Mouse (Mus musculus) neural tube, embryonic 12.5 days (tissue): ENCODE results near the gene Rasl10a. TPM values are rescaled to one million over a fixed set of nuclear protein-coding genes. Genes with fewer than 3 reads are reported as not detected.

Experiments used
- ATAC-seq: fragments of 200-750 bp; cut with Nextera tagmentation; 2 replicates; pipeline ENCODE4 v1.8.0; 2017; ENCODE audit warnings: low read depth, mild to moderate bottlenecking, moderate TSS enrichment, moderate library complexity; ENCODE audit not compliant: low FRiP score
- H3K27ac ChIP-seq: fragments of 300-500 bp; sonication (generic); 2 replicates; pipeline ENCODE4 v1.5.1; 2016
- H3K27me3 ChIP-seq: fragments of 300-500 bp; sonication (generic); replicated peaks from 2 replicates; pipeline ENCODE4 v1.6.1; 2016; ENCODE audit warnings: mild to moderate bottlenecking
- H3K36me3 ChIP-seq: fragments of 300-500 bp; sonication (generic); 2 replicates; pipeline ENCODE4 v1.6.1; 2016; ENCODE audit warnings: mild to moderate bottlenecking
- H3K4me1 ChIP-seq: fragments of 300-500 bp; sonication (generic); 2 replicates; pipeline ENCODE4 v1.6.1; 2016
- H3K4me2 ChIP-seq: fragments of 300-500 bp; sonication (generic); replicated peaks from 2 replicates; pipeline ENCODE4 v1.6.1; 2016; ENCODE audit warnings: mild to moderate bottlenecking
- H3K4me3 ChIP-seq: fragments of 300-500 bp; sonication (generic); 2 replicates; pipeline ENCODE4 v1.5.1; 2016
- H3K9ac ChIP-seq: fragments of 300-500 bp; sonication (generic); 2 replicates; pipeline ENCODE4 v1.6.1; 2016; ENCODE audit warnings: mild to moderate bottlenecking
- H3K9me3 ChIP-seq: fragments of 300-500 bp; sonication (generic); 2 replicates; pipeline ENCODE4 v1.6.1; 2016; ENCODE audit warnings: mild to moderate bottlenecking
- WGBS: fragments of 180-500 bp; shearing (Covaris S2); methylation state at CpG from one replicate; pipeline ENCODE4 v1.1.7; 2016; 5-methylcytosine and 5-hydroxymethylcytosine counted together
- polyA plus RNA-seq: library from polyadenylated mRNA; unstranded; fragments of >200 nt; fragmentation: Nextera tagmentation; extraction: Ambion mirVana; gene quantifications from 2 replicates; pipeline ENCODE4 v1.2.1, GENCODE M21; 2016

The Rasl10a gene
- polyA plus RNA-seq: 0.75 and 0.92 TPM in 2 replicates

GRCm38 (mm10) chr11:5057856-5058641, at the start of gene Rasl10a:
Gene Rasl10a, plus strand, starts transcription at chr11:5058128.
- Histone ChIP-seq H3K9ac (peak within 1 kb of the TSS; percentile 51), H3K27me3 (peaks cover 83% of the 10 kb centered on the region), H3K27ac (no peak within 1 kb of the TSS), H3K4me3 (peak within 1 kb of the TSS; percentile 46), H3K9me3 (no peaks in the 10 kb centered on the region), H3K4me1 (peaks cover 37% of the 10 kb centered on the region), H3K36me3 (no peaks in the 10 kb centered on the region), H3K4me2 (peak within 1 kb of the TSS; percentile 84)
- no peak for ATAC-seq
- 2% methylated on average over 77 of the region's 77 CpGs for WGBS

GRCm38 (mm10) chr11:5008867-5009266, 49.1 kb upstream of the Rasl10a start:
- H3K4me3 ChIP-seq: no peak overlapping the region
- no peaks in the 10 kb centered on the region for H3K9me3 ChIP-seq
- H3K36me3 ChIP-seq: peaks cover 31% of the 10 kb centered on the region
- no peak for ATAC-seq
- no peak overlapping the region for H3K27ac ChIP-seq
- H3K27me3 ChIP-seq: no peaks in the 10 kb centered on the region
- H3K9ac ChIP-seq: no peak overlapping the region
- H3K4me2 ChIP-seq: no peak overlapping the region
- H3K4me1 ChIP-seq: no peaks in the 10 kb centered on the region
- 94% methylated on average over 3 of the region's 3 CpGs for WGBS

GRCm38 (mm10) chr11:5009354-5010074, 48.4 kb upstream of the Rasl10a start:
- H3K4me3 ChIP-seq: no peak overlapping the region
- no peak overlapping the region for H3K9ac ChIP-seq
- no peak for ATAC-seq
- H3K27ac ChIP-seq: no peak overlapping the region
- no peak overlapping the region for H3K4me2 ChIP-seq
- no peaks in the 10 kb centered on the region for H3K4me1 ChIP-seq
- H3K27me3 ChIP-seq: no peaks in the 10 kb centered on the region
- no peaks in the 10 kb centered on the region for H3K9me3 ChIP-seq
- peaks cover 38% of the 10 kb centered on the region for H3K36me3 ChIP-seq
- 89% methylated on average over 3 of the region's 3 CpGs for WGBS

- no peak overlapping the region for H3K9ac ChIP-seq
- no peaks in the 10 kb centered on the region for H3K4me1 ChIP-seq
- 96% methylated on average over 1 of the region's 1 CpGs for WGBS
- H3K4me3 ChIP-seq: no peak overlapping the region
- peaks cover 43% of the 10 kb centered on the region for H3K36me3 ChIP-seq
- no peak overlapping the region for H3K27ac ChIP-seq
- H3K9me3 ChIP-seq: no peaks in the 10 kb centered on the region
- no peak for ATAC-seq
- H3K4me2 ChIP-seq: no peak overlapping the region
- H3K27me3 ChIP-seq: no peaks in the 10 kb centered on the region
Measured at GRCm38 (mm10) chr11:5010205-5010604, 47.7 kb upstream of the Rasl10a start.

GRCm38 (mm10) chr11:5011480-5011879, 46.4 kb upstream of the Rasl10a start:
- 74% methylated on average over 1 of the region's 1 CpGs for WGBS
- Histone ChIP-seq H3K9me3 (no peaks in the 10 kb centered on the region), H3K36me3 (peaks cover 56% of the 10 kb centered on the region), H3K4me2 (no peak overlapping the region), H3K4me1 (no peaks in the 10 kb centered on the region), H3K9ac (no peak overlapping the region), H3K4me3 (no peak overlapping the region), H3K27me3 (no peaks in the 10 kb centered on the region), H3K27ac (no peak overlapping the region)
- no peak for ATAC-seq

GRCm38 (mm10) chr11:5012213-5012715, 45.7 kb upstream of the Rasl10a start:
- Histone ChIP-seq H3K4me1 (no peaks in the 10 kb centered on the region), H3K9ac (no peak overlapping the region), H3K9me3 (no peaks in the 10 kb centered on the region), H3K4me3 (no peak overlapping the region), H3K4me2 (no peak overlapping the region), H3K36me3 (peaks cover 64% of the 10 kb centered on the region), H3K27me3 (no peaks in the 10 kb centered on the region), H3K27ac (no peak overlapping the region)
- 92% methylated on average over 5 of the region's 5 CpGs for WGBS
- ATAC-seq: no peak

- Histone ChIP-seq H3K9ac (no peak overlapping the region), H3K4me1 (no peaks in the 10 kb centered on the region), H3K27me3 (no peaks in the 10 kb centered on the region), H3K4me3 (no peak overlapping the region), H3K4me2 (no peak overlapping the region), H3K27ac (no peak overlapping the region), H3K36me3 (peaks cover 86% of the 10 kb centered on the region), H3K9me3 (no peaks in the 10 kb centered on the region)
- ATAC-seq: no peak
- 51% methylated on average over 2 of the region's 2 CpGs for WGBS
Measured at GRCm38 (mm10) chr11:5015720-5016119, 42.2 kb upstream of the Rasl10a start.

- H3K4me3 ChIP-seq: no peak overlapping the region
- peaks cover 85% of the 10 kb centered on the region for H3K36me3 ChIP-seq
- no peaks in the 10 kb centered on the region for H3K9me3 ChIP-seq
- H3K4me2 ChIP-seq: no peak overlapping the region
- ATAC-seq: no peak
- H3K9ac ChIP-seq: no peak overlapping the region
- H3K27ac ChIP-seq: no peak overlapping the region
- H3K27me3 ChIP-seq: no peaks in the 10 kb centered on the region
- WGBS: 94% methylated on average over 5 of the region's 5 CpGs
- no peaks in the 10 kb centered on the region for H3K4me1 ChIP-seq
Measured at GRCm38 (mm10) chr11:5016286-5016685, 41.6 kb upstream of the Rasl10a start.

GRCm38 (mm10) chr11:5017506-5017905, 40.4 kb upstream of the Rasl10a start:
- Histone ChIP-seq H3K4me1 (no peaks in the 10 kb centered on the region), H3K4me2 (no peak overlapping the region), H3K27ac (no peak overlapping the region), H3K27me3 (no peaks in the 10 kb centered on the region), H3K9me3 (no peaks in the 10 kb centered on the region), H3K9ac (no peak overlapping the region), H3K36me3 (peaks cover 79% of the 10 kb centered on the region), H3K4me3 (no peak overlapping the region)
- WGBS: 74% methylated on average over 6 of the region's 6 CpGs
- ATAC-seq: no peak

- Histone ChIP-seq H3K27me3 (no peaks in the 10 kb centered on the region), H3K4me2 (no peak overlapping the region), H3K4me3 (no peak overlapping the region), H3K36me3 (peaks cover 82% of the 10 kb centered on the region), H3K9me3 (no peaks in the 10 kb centered on the region), H3K27ac (no peak overlapping the region), H3K9ac (no peak overlapping the region), H3K4me1 (no peaks in the 10 kb centered on the region)
- no peak for ATAC-seq
- WGBS: 100% methylated on average over 1 of the region's 1 CpGs
Measured at GRCm38 (mm10) chr11:5025108-5025507, 32.8 kb upstream of the Rasl10a start.

- Histone ChIP-seq H3K9ac (no peak overlapping the region), H3K4me2 (no peak overlapping the region), H3K27me3 (no peaks in the 10 kb centered on the region), H3K4me3 (no peak overlapping the region), H3K4me1 (no peaks in the 10 kb centered on the region), H3K27ac (no peak overlapping the region), H3K36me3 (peaks cover 98% of the 10 kb centered on the region), H3K9me3 (no peaks in the 10 kb centered on the region)
- ATAC-seq: no peak
- 94% methylated on average over 7 of the region's 7 CpGs for WGBS
Measured at GRCm38 (mm10) chr11:5028228-5028627, 29.7 kb upstream of the Rasl10a start.

- 94% methylated on average over 10 of the region's 10 CpGs for WGBS
- Histone ChIP-seq H3K36me3 (peaks cover 99% of the 10 kb centered on the region), H3K4me3 (no peak overlapping the region)
Measured at GRCm38 (mm10) chr11:5032706-5033105, 25.2 kb upstream of the Rasl10a start.

More at GRCm38 (mm10) chr11:5032706-5033105, 25.2 kb upstream of the Rasl10a start:
- ATAC-seq: no peak
- Histone ChIP-seq H3K9ac (no peak overlapping the region), H3K27me3 (no peaks in the 10 kb centered on the region), H3K4me2 (no peak overlapping the region), H3K9me3 (no peaks in the 10 kb centered on the region), H3K4me1 (no peaks in the 10 kb centered on the region), H3K27ac (no peak overlapping the region)
